Mouse (Mus musculus) adipose tissue, adult 10 weeks (tissue): ENCODE results near the gene Egln3. TPM values are rescaled to one million over a fixed set of nuclear protein-coding genes. Genes with fewer than 3 reads are reported as not detected.

Experiments
- polyA plus RNA-seq: library from polyadenylated mRNA; stranded (reverse); fragments of 350-450 nt; fragmentation: Illumina TruSeq; extraction: RNeasy Lipid Tissue Mini Kit (QIAGEN cat#74804); gene quantifications from one replicate; pipeline ENCODE4 v1.2.3, GENCODE M21; 2014; ENCODE audit warnings: low read depth, low replicate concordance

Gene Egln3
- polyA plus RNA-seq: 8.8 TPM

DNA sequence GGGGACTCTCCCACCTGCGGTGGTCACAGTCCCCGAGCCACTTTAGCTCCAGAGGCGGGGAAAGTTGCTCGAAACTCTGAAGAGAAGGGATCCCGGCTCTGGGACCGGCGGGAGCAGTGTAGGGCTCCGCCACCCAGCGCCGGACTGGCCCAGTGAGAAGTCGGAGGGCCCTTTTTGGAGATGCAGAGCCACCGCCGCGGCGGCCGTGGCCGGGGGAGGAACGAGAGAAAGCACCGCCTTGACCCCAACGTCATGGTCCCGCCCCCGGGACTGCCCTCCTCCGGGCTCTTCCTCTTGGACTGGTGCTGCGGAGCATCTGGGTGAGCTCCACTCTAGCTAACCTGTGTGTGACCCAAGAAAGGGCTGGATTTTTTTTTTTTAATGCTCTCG lies at the start of gene Egln3:
Gene Egln3 (minus strand): TSS at position 205 of the 390 bp plus-strand sequence.

